Mouse (Mus musculus): ENCODE measurements at regions not wholly inside any gene's neighbourhood (a gene's known extent, or its start where the extent isn't known, plus 50 kb on each side); places are given as distances from the start of the nearest gene placed in this dataset.

DNA sequence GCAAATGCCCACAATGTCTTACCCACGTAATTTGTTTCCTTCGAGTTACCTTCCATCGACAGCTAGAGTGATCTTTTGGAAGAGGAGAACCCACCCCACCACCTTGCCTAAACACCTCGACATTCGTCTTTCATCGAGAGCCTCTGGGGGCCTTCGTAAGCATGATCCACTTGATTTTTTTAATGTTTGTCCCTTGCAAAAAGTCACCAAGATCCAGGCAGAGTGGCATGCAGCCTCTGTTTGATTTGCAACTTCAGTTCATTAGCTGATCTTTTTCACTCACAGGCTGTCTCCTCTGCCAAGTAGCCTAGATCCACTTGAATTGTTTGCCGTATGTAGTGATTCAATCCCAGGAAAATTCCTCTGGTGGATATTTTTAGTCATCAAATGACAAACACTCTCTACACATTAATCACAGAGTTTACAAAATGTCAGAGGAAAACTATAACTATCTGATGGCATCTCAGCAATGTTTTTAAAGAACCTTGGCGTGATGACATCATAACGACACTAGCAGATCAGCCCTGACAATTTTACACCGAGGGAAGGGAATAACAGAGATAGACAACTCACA lies 54.8 kb upstream of the Tsc22d1 start:
- TF ChIP-seq GATA1 (IDR thresholded peaks at IDR 0.05; ENCODE audit: borderline replicate concordance, low read length) (no peak), FLI1 (IDR thresholded peaks at IDR 0.05; ENCODE audit: low read length) (no peak)

Measured in megakaryocyte, embryonic 14.5 days (primary cell).